Mouse (Mus musculus): Measurements from ENCODE around the gene Wnt9b.
"Not testable (repeated sequence)": the region's sequence is repeated elsewhere in the genome, so short reads cannot be mapped to it uniquely, and the experiment has no call there.

The Wnt9b gene

GRCm38 (mm10) chr11:103749306-103750089, at the start of gene Wnt9b:
Gene Wnt9b (minus strand): TSS chr11:103749821.
- DNase-seq, result no peak

GRCm38 (mm10) chr11:103789951-103790350, 40.3 kb upstream of the Wnt9b start:
- DNase-seq, result peak; percentile 44

GRCm38 (mm10) chr11:103780152-103780551, 30.5 kb upstream of the Wnt9b start:
- peak; percentile 17 for DNase-seq

- no peak for DNase-seq
Measured at GRCm38 (mm10) chr11:103774228-103774530, 24.6 kb upstream of the Wnt9b start.

GRCm38 (mm10) chr11:103773387-103774227, 24.0 kb upstream of the Wnt9b start, which contains the start of gene Wnt3:
Gene Wnt3 (plus strand): TSS chr11:103774150.
- peak; percentile 21 for DNase-seq

- DNase-seq, result no peak
Measured at GRCm38 (mm10) chr11:103772505-103773386, 23.1 kb upstream of the Wnt9b start.

GRCm38 (mm10) chr11:103771160-103771817, 21.7 kb upstream of the Wnt9b start:
- DNase-seq, result no peak

- no peak for DNase-seq
Measured at GRCm38 (mm10) chr11:103765556-103766011, 16.0 kb upstream of the Wnt9b start.

GRCm38 (mm10) chr11:103764601-103765000, 15.0 kb upstream of the Wnt9b start:
- no peak for DNase-seq

GRCm38 (mm10) chr11:103763410-103764163, 14.0 kb upstream of the Wnt9b start:
- DNase-seq, result peak; percentile 34

GRCm38 (mm10) chr11:103760891-103761290, 11.3 kb upstream of the Wnt9b start:
- DNase-seq, result not testable (repeated sequence)

GRCm38 (mm10) chr11:103760101-103760500, 10.5 kb upstream of the Wnt9b start:
- DNase-seq, result no peak

- peak; percentile 36 for DNase-seq
Measured at GRCm38 (mm10) chr11:103758706-103759105, 9.1 kb upstream of the Wnt9b start.

- DNase-seq, result no peak
Measured at GRCm38 (mm10) chr11:103758054-103758453, 8.4 kb upstream of the Wnt9b start.

- DNase-seq, result no peak
Measured at GRCm38 (mm10) chr11:103750612-103751011, 991 bp upstream of the Wnt9b start.

GRCm38 (mm10) chr11:103735046-103735781, 14.4 kb downstream of the Wnt9b start:
- DNase-seq, result no peak

GRCm38 (mm10) chr11:103734411-103735045, 15.1 kb downstream of the Wnt9b start:
- DNase-seq, result no peak

GRCm38 (mm10) chr11:103733961-103734360, 15.7 kb downstream of the Wnt9b start:
- no peak for DNase-seq

GRCm38 (mm10) chr11:103733069-103733468, 16.6 kb downstream of the Wnt9b start:
- peak; percentile 71 for DNase-seq

GRCm38 (mm10) chr11:103732306-103732705, 17.3 kb downstream of the Wnt9b start:
- no peak for DNase-seq

All from right cerebral cortex, adult 18-20 months (tissue).